16 mouse cellular contexts compared by ENCODE assay signal in the genomic region with DNA sequence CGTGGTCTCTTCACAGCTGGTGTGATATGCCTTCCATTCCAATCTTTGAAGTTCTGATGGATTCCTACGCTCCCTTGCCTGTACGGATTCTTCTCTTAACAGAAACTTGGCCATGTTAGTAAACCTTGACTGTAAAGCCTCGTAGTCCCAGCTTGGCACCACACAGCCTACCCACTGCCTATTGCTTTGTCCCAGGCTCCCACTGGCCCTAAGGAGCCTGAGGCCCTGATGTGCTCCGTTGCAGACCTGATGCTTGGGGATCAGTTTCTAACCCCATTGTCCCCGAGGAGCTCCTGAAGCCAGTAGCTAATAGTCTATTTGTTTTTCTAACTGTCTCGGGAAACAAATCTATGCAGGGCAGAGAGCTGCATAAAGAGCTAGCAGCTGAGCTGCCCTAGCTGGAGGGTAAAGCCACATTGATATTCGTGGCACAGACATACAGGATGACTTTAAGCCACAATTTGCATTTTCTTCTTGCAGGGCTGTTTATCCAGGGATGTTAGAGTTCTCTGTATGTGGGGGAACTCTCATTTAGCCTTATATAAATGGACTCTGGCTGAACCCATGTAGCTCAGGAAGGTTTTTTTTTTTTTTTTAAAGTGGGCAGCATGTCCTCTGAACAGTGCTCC. TPM values are rescaled to one million over a fixed set of nuclear protein-coding genes. Genes with fewer than 3 reads are reported as not detected.
DNase-seq lines count a peak whose midpoint lies in the region; ATAC-seq and TF ChIP-seq lines count a peak whose summit lies in the region.
"Had no signal": no experiment of that assay in that cellular context is flagged by ENCODE, and none has a peak within 500 bp of the region (broad histone marks: within the 10 kb centered on the region; RNA-seq: fewer than 3 reads in every experiment).

No protein-coding gene starts in this region.

- H3K27ac ChIP-seq in neural tube, embryonic 11.5 days (ENCODE audit: low read depth, low read length) = no peak overlapping the region
- H3K27ac ChIP-seq in hindbrain, embryonic 12.5 days = peak overlapping the region; percentile 69
- peak overlapping the region; percentile 83 for H3K27ac ChIP-seq in midbrain, embryonic 13.5 days
- H3K27ac ChIP-seq in thymus, adult 2 months (ENCODE audit: control insufficient read depth, insufficient read depth, low read length) = no peak overlapping the region
- H3K27ac ChIP-seq: layer of hippocampus, adult 2 months; macrophage had no signal

- no peak overlapping the region for H3K4me2 ChIP-seq in neural tube, embryonic 11.5 days (ENCODE audit: low read depth)
- no peak overlapping the region for H3K4me2 ChIP-seq in hindbrain, embryonic 12.5 days (replicated peaks)
- H3K4me2 ChIP-seq in midbrain, embryonic 13.5 days (replicated peaks) = peak overlapping the region; percentile 18; the same call in 1 of the 2 replicates

- H3K27me3 ChIP-seq in neural tube, embryonic 11.5 days (ENCODE audit: control insufficient read depth, insufficient read depth, low read length) = no peaks in the 10 kb centered on the region
- no peaks in the 10 kb centered on the region for H3K27me3 ChIP-seq in hindbrain, embryonic 12.5 days
- H3K27me3 ChIP-seq in midbrain, embryonic 13.5 days = no peaks in the 10 kb centered on the region
- H3K27me3 ChIP-seq in thymus, adult 2 months (ENCODE audit: control insufficient read depth, insufficient read depth, low read length) = no peaks in the 10 kb centered on the region

- H3K4me3 ChIP-seq in neural tube, embryonic 11.5 days (ENCODE audit: low read depth, low read length) = no peak overlapping the region
- H3K4me3 ChIP-seq in hindbrain, embryonic 12.5 days = no peak overlapping the region
- no peak overlapping the region for H3K4me3 ChIP-seq in midbrain, embryonic 13.5 days (replicated peaks)
- H3K4me3 ChIP-seq in thymus, adult 2 months (ENCODE audit: control insufficient read depth, insufficient read depth, low read length) = no peak overlapping the region
- H3K4me3 ChIP-seq: erythroblast, embryonic 14.5 days; layer of hippocampus, adult 2 months; myocyte had no signal

- WGBS in neural tube, embryonic 11.5 days = 41% methylated on average over 8 of the region's 8 CpGs
- 34% methylated on average over 8 of the region's 8 CpGs for WGBS in hindbrain, embryonic 12.5 days
- WGBS in midbrain, embryonic 13.5 days = 26% methylated on average over 8 of the region's 8 CpGs
- 86% methylated on average over 8 of the region's 8 CpGs for WGBS in thymus, adult 2 months

- TF ChIP-seq CTCF in thymus, adult 2 months (IDR thresholded peaks at IDR 0.05; ENCODE audit: borderline replicate concordance, control insufficient read depth, extremely low read depth, insufficient read depth, low read length, poor library complexity) = no peak

- DNase-seq in neural tube, embryonic 11.5 days (ENCODE audit: low spot score) = peak; percentile 14
- DNase-seq in neural tube, embryonic 10.5 days (ENCODE audit: extremely low spot score, low spot score) = no peak
- DNase-seq in thymus, adult 2 months = no peak
- DNase-seq in c-Kit-positive CD71-positive TER-119-positive erythroid progenitor cells, embryonic 14.5 days (ENCODE audit: low spot score) = no peak
- DNase-seq in kidney, adult 11 months = no peak
- no peak for DNase-seq in frontal cortex, postnatal 25 days (ENCODE audit: low spot score in 2 of 2)
- DNase-seq: B cell, adult 2 months; cerebellum, adult 2 months; liver, postnatal 0 days; thymus, adult 18-20 months had no signal

- peaks cover 7% of the 10 kb centered on the region; the same call in 1 of the 2 replicates for H3K4me1 ChIP-seq in neural tube, embryonic 11.5 days (ENCODE audit: control insufficient read depth, insufficient read depth, low read length)
- H3K4me1 ChIP-seq in hindbrain, embryonic 12.5 days = peaks cover 27% of the 10 kb centered on the region
- peaks cover 35% of the 10 kb centered on the region for H3K4me1 ChIP-seq in midbrain, embryonic 13.5 days (replicated peaks)
- H3K4me1 ChIP-seq in thymus, adult 2 months (replicated peaks; ENCODE audit: control insufficient read depth, insufficient read depth, low read length) = no peaks in the 10 kb centered on the region

- ATAC-seq in neural tube, embryonic 11.5 days (ENCODE audit: insufficient read depth, low FRiP score, low TSS enrichment) = no peak
- peak; percentile 83 for ATAC-seq in hindbrain, embryonic 12.5 days (ENCODE audit: low FRiP score)
- peak; percentile 89 for ATAC-seq in midbrain, embryonic 13.5 days
- ATAC-seq: liver, postnatal 0 days had no signal

- no peak for TF ChIP-seq POLR2A in thymus, adult 2 months (IDR thresholded peaks at IDR 0.05; ENCODE audit: control insufficient read depth, extremely low read depth, insufficient read depth, low read length, poor library complexity)

- H3K36me3 ChIP-seq in neural tube, embryonic 11.5 days (ENCODE audit: control insufficient read depth, insufficient read depth, low read length) = no peaks in the 10 kb centered on the region
- no peaks in the 10 kb centered on the region for H3K36me3 ChIP-seq in hindbrain, embryonic 12.5 days
- no peaks in the 10 kb centered on the region for H3K36me3 ChIP-seq in midbrain, embryonic 13.5 days
- no peaks in the 10 kb centered on the region for H3K36me3 ChIP-seq in thymus, adult 2 months (ENCODE audit: control insufficient read depth, insufficient read depth, low read length)

- H3K9me3 ChIP-seq in neural tube, embryonic 11.5 days (ENCODE audit: control insufficient read depth, low read length) = no peaks in the 10 kb centered on the region
- H3K9me3 ChIP-seq in hindbrain, embryonic 12.5 days (replicated peaks) = no peaks in the 10 kb centered on the region
- H3K9me3 ChIP-seq in midbrain, embryonic 13.5 days = no peaks in the 10 kb centered on the region

- no peak overlapping the region for H3K9ac ChIP-seq in neural tube, embryonic 11.5 days (ENCODE audit: low read length)
- no peak overlapping the region for H3K9ac ChIP-seq in hindbrain, embryonic 12.5 days
- H3K9ac ChIP-seq in midbrain, embryonic 13.5 days (replicated peaks) = peak overlapping the region; percentile 20; the same call in 1 of the 2 replicates
- H3K9ac ChIP-seq: liver, postnatal 0 days had no signal

RNA-seq across cellular contexts. Expression of a gene that starts 35.8 kb away (rescaled TPM):
- 0.29 and 0.55 TPM in 2 replicates for polyA plus RNA-seq in neural tube, embryonic 11.5 days (2014; fragmentation: Nextera tagmentation; extraction: Ambion mirVana)
- 0.23 and 0.56 TPM in 2 replicates for polyA plus RNA-seq in hindbrain, embryonic 12.5 days (2016; fragmentation: Nextera tagmentation; extraction: Ambion mirVana)
- 0.30 and 0.39 TPM in 2 replicates for polyA plus RNA-seq in midbrain, embryonic 13.5 days (2015; fragmentation: Nextera tagmentation; extraction: Ambion mirVana)
- polyA plus RNA-seq in thymus, adult 2 months (2012; rRNA removed) = 0.82 and 1.1 TPM in 2 replicates
- polyA plus RNA-seq: erythroblast, embryonic 14.5 days; myocyte had no signal

Comparison
In these comparisons a context has a peak if more than half of its experiments do, and no peak if none do; other contexts are left out.
1. H3K27ac ChIP-seq: peak in hindbrain, embryonic 12.5 days (single experiment) and midbrain, embryonic 13.5 days (single experiment); none in neural tube, embryonic 11.5 days (single experiment) and thymus, adult 2 months (single experiment).